Mouse (Mus musculus) lung, embryonic 16.5 days (tissue): ENCODE data around the gene Smpd2. TPM values are rescaled to one million over a fixed set of nuclear protein-coding genes. Genes with fewer than 3 reads are reported as not detected.

ENCODE experiments used
- ATAC-seq: fragments of 200-750 bp; cut with Nextera tagmentation; 2 replicates; pipeline ENCODE4 v1.8.0; 2017; ENCODE audit warnings: low read depth, mild to moderate bottlenecking, moderate library complexity
- H3K27ac ChIP-seq: fragments of 300-500 bp; sonication (generic); 2 replicates; pipeline ENCODE4 v1.5.1; 2014; ENCODE audit warnings: mild to moderate bottlenecking, control low read depth, low read length
- H3K27me3 ChIP-seq: fragments of 300-500 bp; sonication (generic); 2 replicates; pipeline ENCODE4 v1.6.1; 2014; ENCODE audit warnings: low read depth, low read length, mixed read lengths; ENCODE audit not compliant: control insufficient read depth, insufficient read depth
- H3K36me3 ChIP-seq: fragments of 300-500 bp; sonication (generic); 2 replicates; pipeline ENCODE4 v1.6.1; 2014; ENCODE audit warnings: low read length; ENCODE audit not compliant: control insufficient read depth, insufficient read depth
- H3K4me1 ChIP-seq: fragments of 300-500 bp; sonication (generic); replicated peaks from 2 replicates; pipeline ENCODE4 v1.6.1; 2014; ENCODE audit warnings: low read length, mixed read lengths; ENCODE audit not compliant: control insufficient read depth, insufficient read depth
- H3K4me2 ChIP-seq: fragments of 300-500 bp; sonication (generic); 2 replicates; pipeline ENCODE4 v1.6.1; 2014; ENCODE audit warnings: low read depth, low read length, control low read depth
- H3K4me3 ChIP-seq: fragments of 300-500 bp; sonication (generic); 2 replicates; pipeline ENCODE4 v1.5.1; 2014; ENCODE audit warnings: mild to moderate bottlenecking, low read length, control low read depth
- H3K9ac ChIP-seq: fragments of 300-500 bp; sonication (generic); 2 replicates; pipeline ENCODE4 v1.6.1; 2014; ENCODE audit warnings: low read length, control low read depth
- H3K9me3 ChIP-seq: fragments of 300-500 bp; sonication (generic); 2 replicates; pipeline ENCODE4 v1.6.1; 2016; ENCODE audit warnings: low read length; ENCODE audit not compliant: control insufficient read depth
- WGBS: fragments of 180-500 bp; shearing (Covaris S2); extraction: QIAGEN DNeasy Blood & Tissue Kit; methylation state at CpG from one replicate; pipeline ENCODE4 v1.1.7; 2014; 5-methylcytosine and 5-hydroxymethylcytosine counted together
- polyA plus RNA-seq: library from polyadenylated mRNA; unstranded; fragments of >200 nt; fragmentation: Nextera tagmentation; extraction: Ambion mirVana; gene quantifications from 2 replicates; pipeline ENCODE4 v1.2.1, GENCODE M21; 2015

Gene Smpd2
- polyA plus RNA-seq, 1 experiment from 2014 or later, result 71.4 TPM

- Histone ChIP-seq H3K4me2 (no peak overlapping the region), H3K9me3 (no peaks in the 10 kb centered on the region), H3K4me1 (no peaks in the 10 kb centered on the region), H3K36me3 (no peaks in the 10 kb centered on the region), H3K27me3 (no peaks in the 10 kb centered on the region), H3K4me3 (no peak overlapping the region), H3K27ac (no peak overlapping the region), H3K9ac (no peak overlapping the region)
- WGBS, result 50% methylated on average over 4 of the region's 4 CpGs
- ATAC-seq, result no peak
Measured at GRCm38 (mm10) chr10:41500941-41501340, 10.8 kb upstream of the Smpd2 start.

DNA sequence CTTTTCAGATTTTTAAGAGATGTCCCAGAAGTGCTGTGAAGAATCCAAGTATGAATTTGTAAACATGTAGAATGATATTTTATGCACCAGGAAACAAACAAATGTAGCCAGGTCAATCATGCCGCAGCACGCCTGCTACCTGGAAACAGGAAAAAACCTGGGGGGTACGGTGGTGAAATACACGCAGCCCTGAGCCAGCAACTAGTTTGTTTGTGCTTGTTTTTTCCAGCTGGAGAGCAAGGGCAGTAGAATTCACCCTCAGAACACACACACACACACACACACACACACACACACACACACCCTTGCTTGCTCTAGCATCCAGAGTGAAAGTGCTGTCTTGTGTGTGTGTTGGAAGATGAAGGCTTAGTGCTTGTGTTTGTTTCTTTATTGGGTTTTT is 942 bp upstream of the Smpd2 start:
- Histone ChIP-seq H3K4me2 (no peak overlapping the region), H3K36me3 (peaks cover 17% of the 10 kb centered on the region), H3K4me1 (peaks cover 17% of the 10 kb centered on the region), H3K4me3 (no peak overlapping the region), H3K27me3 (no peaks in the 10 kb centered on the region), H3K9ac (no peak overlapping the region), H3K9me3 (no peaks in the 10 kb centered on the region), H3K27ac (no peak overlapping the region)
- WGBS, result 24% methylated on average over 4 of the region's 4 CpGs
- ATAC-seq, result no peak

GRCm38 (mm10) chr10:41490518-41490873 is 327 bp upstream of the Smpd2 start:
- peak overlapping the region; percentile 82 for H3K9ac ChIP-seq
- no peak overlapping the region for H3K27ac ChIP-seq
- peak overlapping the region; percentile 77 for H3K4me3 ChIP-seq
- H3K4me1 ChIP-seq, result peaks cover 17% of the 10 kb centered on the region
- WGBS, result under 1% methylated on average over 29 of the region's 29 CpGs
- H3K27me3 ChIP-seq, result no peaks in the 10 kb centered on the region
- ATAC-seq, result no peak; the same call in 1 of the 2 replicates
- no peaks in the 10 kb centered on the region for H3K9me3 ChIP-seq
- peak overlapping the region; percentile 100 for H3K4me2 ChIP-seq
- peaks cover 19% of the 10 kb centered on the region for H3K36me3 ChIP-seq

GRCm38 (mm10) chr10:41489294-41489693 is 875 bp downstream of the Smpd2 start:
- Histone ChIP-seq H3K4me1 (peaks cover 17% of the 10 kb centered on the region), H3K9me3 (no peaks in the 10 kb centered on the region), H3K36me3 (peaks cover 25% of the 10 kb centered on the region), H3K27ac (peak overlapping the region; percentile 88; the same call in 1 of the 2 replicates), H3K4me2 (peak overlapping the region; percentile 100), H3K4me3 (peak overlapping the region; percentile 77), H3K27me3 (no peaks in the 10 kb centered on the region), H3K9ac (peak overlapping the region; percentile 82)
- 18% methylated on average over 8 of the region's 8 CpGs for WGBS
- 0 out of 2 replicates have a peak, but pooled peaks have one; percentile 2 for ATAC-seq

DNA sequence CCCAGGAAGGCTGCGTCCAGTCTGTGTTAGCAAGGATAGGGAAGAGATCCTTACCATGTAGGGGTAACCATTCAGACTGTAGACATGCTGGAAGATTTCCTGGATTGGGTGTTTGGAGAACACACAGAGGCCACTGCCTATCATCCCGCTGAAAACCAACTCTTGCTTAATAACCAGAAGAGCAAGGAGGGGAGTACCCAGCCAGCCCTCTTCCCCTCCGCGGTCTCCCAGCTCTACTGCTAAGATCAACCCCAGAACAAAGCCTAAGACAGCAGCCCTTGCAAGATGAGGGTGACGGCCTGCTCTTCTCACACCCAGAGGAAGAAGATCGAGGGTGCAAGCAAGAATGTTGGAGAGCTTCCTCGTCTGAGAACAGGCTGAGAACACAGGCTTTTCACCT is 1.3 kb downstream of the Smpd2 start:
- Histone ChIP-seq H3K36me3 (peaks cover 25% of the 10 kb centered on the region), H3K27me3 (no peaks in the 10 kb centered on the region), H3K4me2 (peak overlapping the region; percentile 100), H3K9me3 (no peaks in the 10 kb centered on the region), H3K27ac (peak overlapping the region; percentile 88; the same call in 1 of the 2 replicates), H3K4me3 (peak overlapping the region; percentile 77), H3K4me1 (peaks cover 17% of the 10 kb centered on the region), H3K9ac (peak overlapping the region; percentile 82)
- ATAC-seq, result no peak
- 18% methylated on average over 7 of the region's 7 CpGs for WGBS

DNA sequence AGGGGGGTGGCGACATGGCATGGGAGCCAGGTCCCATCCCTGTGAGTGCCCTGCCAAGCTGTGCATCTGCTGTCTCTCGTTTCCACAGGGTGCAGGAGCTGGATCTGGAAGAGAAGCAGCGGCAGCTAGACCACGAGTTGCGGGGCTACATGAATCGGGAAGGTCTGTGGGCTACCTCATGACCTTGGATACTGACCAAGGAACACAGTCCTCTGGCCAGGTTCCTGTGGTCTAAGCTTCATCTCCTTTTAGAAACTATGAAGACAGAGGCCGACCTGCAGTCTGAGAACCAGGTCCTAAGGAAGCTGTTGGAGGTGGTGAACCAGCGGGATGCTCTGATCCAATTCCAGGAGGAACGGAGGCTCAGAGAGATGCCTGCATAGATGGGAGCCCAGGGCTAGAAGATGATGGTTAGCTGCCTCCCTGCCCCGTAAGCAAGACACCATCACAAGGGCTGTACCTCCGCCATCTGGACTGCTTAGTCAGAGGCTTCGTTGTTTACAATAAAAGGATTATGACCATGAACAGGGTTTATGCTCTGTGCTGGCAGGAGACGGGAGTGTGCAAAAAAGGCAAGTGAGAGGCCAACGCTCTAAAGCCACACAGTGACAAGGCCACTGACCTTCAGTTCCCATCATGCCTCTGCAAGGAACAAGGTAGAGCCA is 3.5 kb downstream of the Smpd2 start:
- no peaks in the 10 kb centered on the region for H3K9me3 ChIP-seq
- H3K4me2 ChIP-seq, result no peak overlapping the region
- H3K36me3 ChIP-seq, result peaks cover 33% of the 10 kb centered on the region
- H3K4me3 ChIP-seq, result no peak overlapping the region
- peaks cover 17% of the 10 kb centered on the region for H3K4me1 ChIP-seq
- 78% methylated on average over 14 of the region's 14 CpGs for WGBS
- no peak overlapping the region for H3K27ac ChIP-seq
- no peak overlapping the region for H3K9ac ChIP-seq
- ATAC-seq, result no peak
- H3K27me3 ChIP-seq, result no peaks in the 10 kb centered on the region

DNA sequence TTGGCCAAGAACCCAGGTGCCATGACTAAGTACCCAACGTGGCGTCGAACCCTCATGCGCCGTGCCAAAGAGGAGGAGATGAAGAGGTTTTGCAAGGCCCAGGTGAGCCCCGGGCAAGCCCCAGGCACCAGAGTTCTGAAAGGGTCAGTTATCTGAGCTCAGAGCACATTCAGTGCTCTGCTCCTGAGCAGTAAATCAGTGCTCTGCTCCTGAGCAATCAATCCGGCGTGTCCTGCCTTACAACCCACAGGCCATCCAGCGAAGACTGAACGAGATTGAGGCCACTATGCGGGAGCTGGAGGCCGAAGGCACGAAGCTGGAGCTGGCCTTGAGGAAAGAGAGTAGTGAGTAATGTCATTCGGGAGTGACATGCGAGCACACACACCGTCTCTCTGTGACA is 4.4 kb downstream of the Smpd2 start:
- 91% methylated on average over 16 of the region's 16 CpGs for WGBS
- Histone ChIP-seq H3K9me3 (no peaks in the 10 kb centered on the region), H3K36me3 (peaks cover 33% of the 10 kb centered on the region), H3K4me1 (peaks cover 17% of the 10 kb centered on the region), H3K4me3 (no peak overlapping the region), H3K9ac (no peak overlapping the region), H3K27me3 (no peaks in the 10 kb centered on the region), H3K4me2 (no peak overlapping the region), H3K27ac (no peak overlapping the region)
- ATAC-seq, result no peak

GRCm38 (mm10) chr10:41482446-41482845 is 7.7 kb downstream of the Smpd2 start:
- no peaks in the 10 kb centered on the region for H3K9me3 ChIP-seq
- no peaks in the 10 kb centered on the region for H3K27me3 ChIP-seq
- no peak overlapping the region for H3K27ac ChIP-seq
- H3K9ac ChIP-seq, result no peak overlapping the region
- H3K4me1 ChIP-seq, result peaks cover 10% of the 10 kb centered on the region
- peaks cover 36% of the 10 kb centered on the region for H3K36me3 ChIP-seq
- WGBS, result 83% methylated on average over 7 of the region's 7 CpGs
- ATAC-seq, result no peak
- H3K4me2 ChIP-seq, result no peak overlapping the region
- H3K4me3 ChIP-seq, result no peak overlapping the region

- no peaks in the 10 kb centered on the region for H3K27me3 ChIP-seq
Measured at GRCm38 (mm10) chr10:41480938-41481880, 9.0 kb downstream of the Smpd2 start.

More at GRCm38 (mm10) chr10:41480938-41481880, 9.0 kb downstream of the Smpd2 start:
- Histone ChIP-seq H3K4me1 (peaks cover 14% of the 10 kb centered on the region), H3K27ac (no peak overlapping the region), H3K36me3 (peaks cover 25% of the 10 kb centered on the region), H3K9ac (no peak overlapping the region), H3K4me2 (no peak overlapping the region), H3K9me3 (no peaks in the 10 kb centered on the region), H3K4me3 (no peak overlapping the region)
- 62% methylated on average over 33 of the region's 33 CpGs for WGBS
- no peak for ATAC-seq
